Mouse (Mus musculus): ENCODE measurements around the gene Cnih2. TPM values are rescaled to one million over a fixed set of nuclear protein-coding genes. Genes with fewer than 3 reads are reported as not detected.
A peak's percentile ranks its signal among the peaks of the same experiment; 100 is the strongest.

Gene Cnih2
- total RNA-seq, 2 experiments from 2014 or later, result 614 to 642 TPM

DNA sequence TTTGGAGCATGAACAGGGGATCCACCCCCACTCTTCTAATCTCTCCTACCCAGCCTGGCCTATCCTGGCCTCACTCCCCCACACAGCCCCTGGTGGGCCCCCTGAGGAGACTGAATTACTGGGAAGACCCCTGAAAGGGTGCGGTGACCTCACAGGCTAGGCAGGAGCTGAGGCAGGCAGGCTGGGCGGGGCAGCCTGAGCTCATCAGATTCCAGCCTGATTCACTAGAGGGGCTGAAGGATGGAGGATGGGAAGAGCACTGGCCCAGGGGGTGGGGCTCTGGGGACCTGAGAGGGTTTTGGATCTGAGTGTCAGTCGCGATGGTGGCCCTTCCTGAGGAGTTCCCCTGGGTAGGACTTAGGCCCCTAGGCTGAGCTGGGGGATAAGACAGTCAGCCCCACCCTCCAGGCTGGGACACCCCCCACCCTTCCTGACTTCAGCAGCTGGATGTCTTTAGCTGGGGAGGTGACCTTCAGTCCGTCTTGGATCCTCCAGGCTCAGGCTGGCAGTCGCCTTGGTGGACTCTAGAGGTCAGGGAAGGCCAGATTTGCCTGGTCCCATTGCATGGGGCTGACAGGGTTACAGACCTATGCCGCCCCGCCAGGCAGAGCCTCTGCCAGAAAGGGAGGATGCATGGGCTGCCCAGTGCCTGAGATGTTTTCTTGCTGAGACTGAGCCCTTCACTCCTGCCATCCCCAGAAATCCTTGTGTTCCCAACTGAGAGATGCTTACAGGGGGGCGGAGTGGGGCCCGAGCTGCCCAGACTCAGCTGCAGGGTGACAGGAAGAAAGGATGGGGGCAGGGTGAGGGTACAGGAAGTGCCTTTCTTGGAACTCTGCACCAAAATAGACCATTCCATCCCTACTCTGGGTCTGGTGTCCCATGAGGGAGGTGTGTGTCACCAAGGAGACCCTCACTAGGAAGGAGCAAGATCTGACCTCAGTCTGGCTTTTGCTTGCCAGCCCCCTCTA is 39.2 kb downstream of the Cnih2 start:
- Histone ChIP-seq H3K27ac (peak overlapping the region; percentile 72), H3K4me3 (no peak overlapping the region)
- DNase-seq (ENCODE audit: low spot score in 2 of 2), result no peak
- TF ChIP-seq CTCF (conservative IDR thresholded peaks at IDR 0.05), result no peak

DNA sequence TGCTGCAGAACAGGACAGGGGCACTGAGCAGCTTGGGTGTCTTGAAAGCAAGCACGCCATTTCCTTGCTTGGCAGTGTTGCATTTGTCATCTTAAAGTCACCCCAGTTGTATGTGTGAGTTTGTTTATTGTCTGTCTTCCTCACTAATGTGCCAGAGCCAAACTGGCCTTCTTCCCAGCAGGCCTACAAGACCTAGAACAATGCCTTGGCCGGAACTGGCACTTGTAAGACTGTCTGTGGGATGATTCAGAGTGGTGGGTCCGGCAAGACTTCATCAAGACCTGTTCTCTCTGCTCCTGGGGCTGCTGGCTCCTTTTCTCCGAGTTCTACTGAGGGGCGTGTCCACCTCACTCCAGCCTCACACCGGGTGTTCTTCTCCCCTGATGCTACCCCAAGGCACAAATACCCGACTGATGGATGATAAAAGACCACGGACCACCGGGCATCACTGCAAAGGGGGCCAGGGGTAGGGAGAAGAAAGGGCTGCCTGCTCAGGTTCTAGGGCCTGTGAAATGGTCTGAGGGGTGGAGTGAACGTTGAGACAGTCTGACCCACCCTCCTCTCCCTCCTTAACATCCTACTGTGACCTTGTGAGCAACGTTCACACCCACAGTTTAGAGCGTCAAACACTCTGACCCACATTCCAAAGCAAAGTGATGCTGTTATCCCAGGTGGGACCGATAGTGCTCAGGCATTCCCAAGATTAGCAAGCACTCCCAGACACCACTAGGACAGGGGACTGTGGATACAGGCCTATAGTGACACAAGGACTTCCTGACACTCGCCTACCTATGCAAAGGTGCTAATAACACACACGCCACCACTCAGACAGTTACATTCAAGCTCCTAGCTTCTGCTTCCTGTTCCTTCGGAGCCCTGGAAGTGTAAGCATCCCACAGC is 40.2 kb downstream of the Cnih2 start:
- peak overlapping the region; percentile 72 for H3K27ac ChIP-seq
- TF ChIP-seq CTCF (conservative IDR thresholded peaks at IDR 0.05), result 0 out of 2 replicates have a peak, but pooled peaks have one; percentile 2
- no peak for DNase-seq (ENCODE audit: low spot score in 2 of 2)
- no peak overlapping the region for H3K4me3 ChIP-seq

DNA sequence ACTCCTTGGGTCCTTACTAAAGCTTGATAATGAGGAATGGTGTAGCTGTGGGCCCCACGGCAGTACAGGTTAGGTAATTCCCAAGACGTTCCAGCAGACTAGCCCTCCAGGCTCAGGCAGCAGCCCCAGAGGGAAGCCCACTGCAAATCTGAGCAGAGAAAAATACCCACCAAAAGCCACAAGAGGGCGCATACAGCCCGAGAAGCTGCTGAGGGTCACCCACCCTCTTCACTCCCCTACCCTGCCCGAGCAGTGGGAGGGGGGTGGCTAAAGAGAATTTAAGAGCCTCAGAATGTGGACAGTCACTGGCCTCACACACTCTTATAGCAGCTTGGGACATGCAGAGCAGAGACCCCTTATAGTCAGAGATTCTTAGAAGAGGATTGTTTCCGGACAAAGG is 42.1 kb downstream of the Cnih2 start:
- peak; percentile 90 for TF ChIP-seq CTCF (conservative IDR thresholded peaks at IDR 0.05)
- Histone ChIP-seq H3K27ac (peak overlapping the region; percentile 10; the same call in 1 of the 2 replicates), H3K4me3 (no peak overlapping the region)
- peak in 1 of 2 experiments; percentile 53 for DNase-seq (ENCODE audit: low spot score in 2 of 2)

DNA sequence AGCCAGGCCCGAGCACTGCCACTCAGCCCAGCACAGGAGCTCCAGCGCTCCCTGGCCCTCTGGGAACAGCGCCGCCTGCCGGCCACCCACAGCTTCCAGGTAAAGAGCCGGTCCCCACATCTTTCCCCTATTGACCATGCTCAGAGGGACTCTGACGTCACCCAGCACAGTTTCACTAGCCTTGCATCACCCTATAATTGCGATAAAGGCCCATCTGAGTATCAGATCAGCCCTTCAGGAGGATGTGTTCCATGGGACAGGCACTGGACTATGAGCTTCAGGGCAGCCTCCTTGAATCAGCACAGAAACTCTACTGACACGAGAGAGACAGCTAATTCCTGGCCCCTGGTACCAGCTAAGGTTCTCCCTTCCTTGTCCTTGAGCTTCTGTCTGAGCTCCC is 44.4 kb downstream of the Cnih2 start:
- peak; percentile 89 for TF ChIP-seq CTCF (conservative IDR thresholded peaks at IDR 0.05)
- H3K27ac ChIP-seq, result peak overlapping the region; percentile 98; the same call in 1 of the 2 replicates
- DNase-seq (ENCODE audit: low spot score in 2 of 2), result peak in 1 of 2 experiments; percentile 74
- peak overlapping the region; percentile 65; the same call in 1 of the 2 replicates for H3K4me3 ChIP-seq

DNA sequence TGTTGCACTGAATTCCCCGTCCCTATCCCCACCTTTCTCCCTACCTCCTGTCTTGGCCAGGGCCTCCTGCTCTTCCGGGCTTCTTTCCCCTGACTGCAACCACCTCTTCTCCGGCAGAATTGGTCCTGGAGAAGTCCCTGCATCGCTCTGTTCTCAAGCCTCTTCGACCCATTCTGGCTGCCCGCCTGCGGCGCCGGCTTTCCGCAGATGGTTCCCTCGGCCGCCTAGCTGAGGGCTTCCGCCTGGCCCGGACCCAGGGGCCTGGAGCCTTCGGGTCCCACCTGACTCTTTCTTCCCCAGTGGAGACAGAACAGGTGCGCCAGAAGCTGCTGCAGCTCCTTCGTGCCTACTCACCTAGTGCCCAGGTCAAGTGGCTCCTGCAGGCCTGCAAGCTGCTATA is 45.5 kb downstream of the Cnih2 start:
- peak overlapping the region; percentile 65 for H3K4me3 ChIP-seq
- DNase-seq (ENCODE audit: low spot score in 2 of 2), result no peak
- TF ChIP-seq CTCF (conservative IDR thresholded peaks at IDR 0.05), result no peak
- peak overlapping the region; percentile 98 for H3K27ac ChIP-seq

DNA sequence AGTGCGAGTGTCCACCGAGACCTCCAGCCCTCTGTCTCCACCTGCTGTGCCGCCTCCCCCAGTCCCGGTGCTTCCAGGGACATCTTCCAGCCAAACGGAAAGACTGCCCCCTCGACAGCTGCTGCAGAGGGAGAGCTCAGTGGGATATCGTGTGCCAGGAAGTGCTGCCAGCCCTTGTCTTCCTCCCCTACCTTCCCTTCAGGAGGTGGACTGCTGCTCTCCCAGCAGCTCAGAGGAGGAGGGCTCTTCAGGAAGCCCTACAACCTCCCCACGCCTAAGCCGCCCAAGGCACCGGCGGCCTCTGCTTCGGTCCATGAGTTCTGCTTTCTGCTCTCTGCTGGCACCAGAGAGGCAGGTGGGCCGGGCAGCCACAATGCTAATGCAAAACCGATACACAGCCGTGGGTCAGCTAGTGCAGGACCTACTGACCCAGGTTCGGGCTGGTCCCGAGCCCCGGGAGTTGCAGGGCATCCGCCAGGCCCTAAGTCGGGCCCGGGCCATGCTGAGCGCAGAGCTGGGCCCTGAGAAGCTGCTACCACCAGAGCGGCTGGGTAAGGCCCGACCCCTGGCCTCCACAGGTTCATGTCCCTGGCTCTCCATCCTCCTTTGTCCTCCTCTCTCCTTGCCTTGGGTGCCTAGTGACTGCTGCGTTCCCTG is 46.0 kb downstream of the Cnih2 start:
- no peak for DNase-seq (ENCODE audit: low spot score in 2 of 2)
- peak overlapping the region; percentile 98 for H3K27ac ChIP-seq
- H3K4me3 ChIP-seq, result peak overlapping the region; percentile 65

DNA sequence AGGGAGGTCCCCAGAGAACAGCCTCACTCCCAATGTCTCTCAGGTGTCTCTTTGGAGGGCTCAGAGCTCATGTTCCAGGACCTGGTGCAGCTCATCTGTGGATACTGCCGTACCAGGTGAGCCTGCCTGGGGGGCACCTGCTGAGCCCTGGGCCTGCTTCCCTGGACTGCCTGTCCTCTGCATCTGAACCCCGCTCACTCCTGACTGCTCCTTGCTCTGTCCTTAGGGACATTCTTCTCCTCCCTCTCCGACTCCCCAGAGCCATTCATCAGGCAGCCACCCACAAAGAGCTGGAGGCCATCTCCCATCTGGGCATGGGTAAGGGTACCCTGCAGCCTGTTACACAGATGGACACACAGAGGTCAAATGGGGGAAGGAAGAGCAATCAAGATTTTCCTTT is 46.8 kb downstream of the Cnih2 start:
- no peak for TF ChIP-seq CTCF (conservative IDR thresholded peaks at IDR 0.05)
- peak overlapping the region; percentile 65 for H3K4me3 ChIP-seq
- no peak for DNase-seq (ENCODE audit: low spot score in 2 of 2)
- peak overlapping the region; percentile 98 for H3K27ac ChIP-seq

More for the DNA sequence above, 46.0 kb downstream of the Cnih2 start:
- TF ChIP-seq CTCF (conservative IDR thresholded peaks at IDR 0.05), result no peak

DNA sequence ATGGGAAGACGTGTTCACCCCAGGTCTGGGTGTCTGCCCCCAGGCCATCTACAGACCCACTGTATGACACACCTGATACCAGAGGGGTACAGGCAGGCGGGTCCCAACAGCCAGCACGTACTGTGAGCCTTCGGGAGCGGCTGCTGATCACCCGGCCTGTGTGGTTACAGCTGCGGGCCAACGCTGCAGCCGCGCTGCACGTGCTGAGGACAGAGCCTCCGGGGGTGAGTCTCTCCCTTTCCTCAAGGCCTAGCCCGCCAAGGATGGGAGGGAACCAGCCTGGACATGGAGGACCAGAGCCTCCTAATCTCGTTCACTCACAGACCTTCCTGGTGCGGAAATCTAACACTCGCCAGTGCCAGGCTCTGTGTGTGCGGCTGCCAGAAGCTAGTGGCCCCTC is 47.3 kb downstream of the Cnih2 start:
- Histone ChIP-seq H3K27ac (peak overlapping the region; percentile 98), H3K4me3 (peak overlapping the region; percentile 65)
- DNase-seq (ENCODE audit: low spot score in 2 of 2), result peak in 1 of 2 experiments; percentile 7
- no peak for TF ChIP-seq CTCF (conservative IDR thresholded peaks at IDR 0.05)

DNA sequence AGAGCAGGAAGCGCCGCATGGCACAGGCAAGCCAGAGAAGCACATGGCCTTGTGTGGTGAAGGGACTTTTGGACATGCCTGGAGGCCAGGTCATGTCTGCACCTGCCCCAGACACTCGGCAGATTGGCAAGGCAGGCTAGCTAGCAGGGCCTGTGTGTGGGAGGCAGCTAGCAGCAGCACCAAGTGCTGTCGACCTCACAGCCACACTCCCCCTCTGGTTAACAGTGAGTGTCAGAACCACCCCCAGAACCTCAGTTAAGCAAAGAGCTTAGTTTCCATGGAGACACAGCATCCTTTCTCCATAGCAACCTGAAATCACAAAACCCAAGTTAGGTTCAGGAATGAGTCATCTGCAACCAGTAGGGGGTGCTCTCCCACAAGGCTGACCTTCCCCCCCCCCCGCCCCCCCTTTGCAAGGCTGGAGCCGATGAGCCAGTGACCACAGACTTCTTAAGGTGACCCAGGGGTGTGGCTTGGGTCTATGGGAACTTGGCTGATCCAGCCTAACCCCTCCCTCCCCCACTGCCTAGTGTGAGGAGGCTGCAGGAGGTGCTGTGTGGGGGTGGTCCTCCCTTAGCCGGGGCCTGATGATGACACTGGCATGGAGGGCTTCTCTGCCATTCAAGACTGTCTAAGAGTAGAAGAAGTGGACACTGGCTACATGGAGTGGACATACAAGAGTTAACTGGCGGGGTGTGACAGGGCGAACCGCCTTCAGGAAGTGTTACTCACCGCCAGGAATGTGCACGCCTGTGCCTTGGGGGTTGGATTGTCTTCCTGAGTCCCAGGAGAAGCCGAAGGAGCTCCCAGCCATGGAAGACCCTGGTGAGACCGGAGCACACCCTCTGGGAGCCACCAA is 48.0 kb downstream of the Cnih2 start, which contains the start of gene Rin1:
Rin1 (plus strand) TSS at position 435 of the 859 bp plus-strand sequence.
- TF ChIP-seq CTCF (conservative IDR thresholded peaks at IDR 0.05), result peak; percentile 82
- peak; percentile 75 to 91 for DNase-seq (ENCODE audit: low spot score in 2 of 2)
- Histone ChIP-seq H3K27ac (peak within 1 kb of the TSS; percentile 98), H3K4me3 (peak within 1 kb of the TSS; percentile 65)

DNA sequence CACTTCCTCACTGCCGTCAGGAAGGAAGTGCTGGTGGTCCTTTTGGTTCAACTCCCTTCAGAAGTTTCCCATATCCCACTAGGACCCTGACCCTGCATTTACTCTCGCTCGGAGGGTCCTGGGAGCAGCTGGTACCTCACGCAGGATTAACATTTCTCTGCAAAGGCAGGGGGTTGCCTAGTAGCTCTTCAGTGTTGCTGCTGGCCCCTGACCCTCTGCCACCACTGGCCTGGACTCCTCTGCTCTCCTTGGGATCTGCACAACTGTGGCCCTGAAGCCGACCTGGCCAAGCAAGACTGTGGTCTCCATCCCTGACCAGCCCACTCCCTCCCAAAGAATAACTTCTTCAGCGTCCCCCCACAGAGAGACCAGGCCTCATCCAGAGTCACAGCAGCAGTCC is 49.0 kb downstream of the Cnih2 start:
- DNase-seq (ENCODE audit: low spot score in 2 of 2), result peak in 1 of 2 experiments; percentile 1
- Histone ChIP-seq H3K27ac (peak overlapping the region; percentile 98), H3K4me3 (peak overlapping the region; percentile 8; the same call in 1 of the 2 replicates)
- no peak for TF ChIP-seq CTCF (conservative IDR thresholded peaks at IDR 0.05)
